Mouse (Mus musculus) urinary bladder, adult 2 months (tissue): Measurements from ENCODE around the gene Arrb1. TPM values are rescaled to one million over a fixed set of nuclear protein-coding genes. Genes with fewer than 3 reads are reported as not detected.
A peak's percentile ranks its signal among the peaks of the same experiment; 100 is the strongest.

Experiments used
- DNase-seq: peaks from one replicate; pipeline ENCODE4 v3.0.0; 2022; ENCODE audit warnings: low spot score
- polyA plus RNA-seq: library from polyadenylated mRNA; depleted of rRNA; stranded (reverse); fragments of >200 nt; gene quantifications from 2 replicates; pipeline ENCODE4 v1.2.3, GENCODE M21; 2012

The Arrb1 gene
- polyA plus RNA-seq, 1 experiment: 45.4 TPM

DNA sequence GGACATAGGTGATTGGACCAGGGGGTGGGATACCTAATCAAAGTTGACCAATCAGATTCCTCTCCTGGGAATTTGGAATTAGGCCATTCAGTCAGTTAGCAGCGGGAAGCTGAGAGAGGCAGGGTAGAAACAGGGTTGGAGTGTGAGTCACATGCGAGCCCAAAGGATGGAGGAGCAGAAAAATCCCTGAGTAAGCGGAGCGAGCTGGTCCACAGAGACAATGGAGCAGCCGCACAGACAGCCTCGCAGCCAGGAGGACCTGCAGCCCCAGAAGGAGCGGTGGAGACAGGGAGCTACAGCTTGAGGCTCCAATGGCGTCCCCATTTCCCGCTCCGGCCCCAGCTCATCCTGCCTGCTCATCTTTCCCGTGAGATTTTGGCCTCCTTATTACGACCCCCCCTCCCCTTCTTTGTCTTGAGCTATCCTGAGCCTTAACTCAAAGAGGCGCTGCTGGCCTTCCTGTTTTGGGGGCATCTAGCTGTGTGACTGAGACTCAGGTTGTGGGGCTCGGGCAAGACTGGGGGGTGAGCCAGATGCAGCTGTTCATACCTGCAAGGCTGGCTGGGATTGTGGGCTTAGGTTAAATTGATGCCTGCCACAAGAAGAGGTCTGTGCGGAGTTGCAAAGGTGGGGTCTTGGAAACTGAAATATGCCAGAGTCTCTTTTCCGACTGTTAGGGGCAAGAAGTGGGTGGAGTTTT, 44.4 kb downstream of the Arrb1 start:
- DNase-seq: no peak

DNA sequence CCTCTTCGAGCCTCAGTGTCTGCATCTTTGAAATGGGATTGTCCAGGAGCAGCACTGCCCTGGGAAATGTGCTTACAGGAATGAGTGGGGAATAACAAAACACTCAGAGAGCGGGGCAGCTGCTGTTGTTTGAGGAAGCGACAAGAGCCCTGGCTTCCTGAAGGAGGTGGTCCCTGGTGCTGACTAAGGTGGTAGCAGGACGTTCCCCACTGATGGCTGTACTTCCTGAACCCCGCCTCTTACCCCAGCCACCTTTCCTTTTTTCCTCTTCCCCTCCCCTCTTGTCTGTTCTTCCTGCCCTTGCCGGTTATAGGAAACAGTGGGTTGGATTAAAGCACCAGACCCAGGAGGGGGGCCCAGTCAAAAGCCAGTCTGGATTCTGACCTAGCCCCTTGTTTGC, 45.0 kb downstream of the Arrb1 start:
- no peak for DNase-seq

DNA sequence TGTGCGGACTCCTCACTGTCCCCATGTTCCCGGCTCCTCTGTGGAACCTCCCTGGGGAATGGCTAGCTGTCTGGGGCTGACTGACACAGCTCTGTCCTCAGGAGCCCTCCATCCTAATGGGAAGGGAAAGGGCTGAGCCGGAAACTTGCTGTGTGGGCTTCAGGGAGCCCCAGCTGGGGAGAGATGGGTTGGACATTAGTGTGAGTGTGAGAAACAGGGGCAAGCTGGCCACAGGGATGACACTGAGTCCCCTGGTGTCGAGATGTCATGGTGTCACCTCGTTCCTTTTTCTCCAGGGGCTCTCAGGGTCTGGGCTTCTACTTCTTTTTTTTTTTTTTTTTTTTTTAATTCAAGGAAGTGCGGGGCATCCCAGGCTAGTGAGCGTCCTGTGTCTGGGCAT, 47.0 kb downstream of the Arrb1 start:
- DNase-seq: no peak

DNA sequence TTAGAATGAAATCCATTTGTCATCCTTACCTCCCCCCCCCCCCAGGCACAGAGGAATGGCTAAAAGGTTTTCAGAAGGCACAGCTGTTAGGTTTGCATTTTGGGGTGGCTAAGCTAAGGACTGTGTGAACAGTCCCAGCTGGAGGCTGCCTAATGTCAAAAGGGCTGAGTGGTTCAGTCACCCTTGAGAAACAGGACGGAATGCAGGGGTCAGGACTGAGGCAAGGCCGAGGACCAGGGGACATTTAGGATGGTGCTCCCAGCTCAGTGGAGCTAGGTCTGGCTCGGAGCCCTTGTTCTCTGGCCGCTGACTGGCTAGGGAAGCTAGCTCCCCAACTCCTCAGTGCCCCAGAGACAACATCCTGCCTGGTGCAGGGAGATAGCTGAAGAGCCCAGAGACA, 47.6 kb downstream of the Arrb1 start:
- DNase-seq: no peak

DNA sequence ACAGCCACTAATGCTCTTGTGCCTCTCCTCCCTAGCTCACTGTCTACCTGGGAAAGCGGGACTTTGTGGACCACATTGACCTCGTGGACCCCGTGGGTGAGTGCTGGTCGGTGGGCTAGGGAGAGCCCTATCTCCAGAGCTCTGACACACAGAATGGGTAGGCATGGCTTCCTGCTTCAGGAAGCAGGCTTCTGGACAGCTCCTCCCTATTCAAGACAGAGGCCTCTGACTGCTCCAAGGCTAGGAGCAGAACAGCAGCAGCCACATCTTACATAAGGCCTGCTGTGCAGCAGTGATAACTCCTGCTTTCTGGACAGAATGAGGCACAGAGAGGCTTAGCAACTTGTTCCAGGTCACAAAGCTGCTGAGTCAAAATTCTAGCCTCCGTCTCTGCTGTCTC, 48.4 kb downstream of the Arrb1 start:
- no peak for DNase-seq

DNA sequence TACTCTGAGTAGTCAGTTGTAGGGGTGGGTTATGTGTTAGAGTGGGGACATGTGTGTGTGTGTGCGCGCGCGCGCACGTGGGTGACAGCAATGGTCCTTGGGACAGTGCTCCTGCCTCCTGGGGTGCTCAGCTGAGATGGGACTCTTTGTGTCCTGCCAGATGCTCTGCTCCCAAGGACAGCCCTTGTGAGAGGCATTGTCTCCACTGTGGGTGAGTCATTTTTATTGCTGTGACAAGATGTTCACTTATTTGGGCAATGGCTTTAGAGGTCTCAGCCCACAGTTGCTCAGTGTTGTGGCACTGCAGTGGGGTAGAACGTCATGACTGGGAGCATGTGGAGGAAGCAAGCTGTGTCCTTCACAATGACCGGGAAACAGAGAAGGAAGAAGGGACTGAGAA, 50.7 kb downstream of the Arrb1 start:
- DNase-seq: no peak

DNA sequence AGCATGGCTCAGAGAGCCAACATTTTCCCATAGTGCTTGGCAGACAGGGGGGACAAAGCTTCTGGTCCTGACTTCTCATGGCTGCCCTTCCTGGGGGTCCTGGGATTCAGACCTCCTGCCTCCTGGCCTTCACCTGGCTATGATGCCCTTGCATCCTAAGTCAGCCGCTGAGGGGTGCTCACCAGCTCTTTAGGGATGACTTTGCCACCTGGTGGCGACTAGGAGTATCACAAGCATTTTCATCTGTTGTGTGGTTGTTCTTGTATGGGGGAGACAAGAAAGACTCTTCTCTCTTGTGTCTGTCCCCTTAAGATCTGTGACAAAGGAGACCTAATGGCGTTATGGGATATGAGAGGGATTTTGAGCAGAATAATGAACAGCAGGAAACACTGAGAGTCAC, 54.8 kb downstream of the Arrb1 start:
- peak; percentile 38 for DNase-seq

DNA sequence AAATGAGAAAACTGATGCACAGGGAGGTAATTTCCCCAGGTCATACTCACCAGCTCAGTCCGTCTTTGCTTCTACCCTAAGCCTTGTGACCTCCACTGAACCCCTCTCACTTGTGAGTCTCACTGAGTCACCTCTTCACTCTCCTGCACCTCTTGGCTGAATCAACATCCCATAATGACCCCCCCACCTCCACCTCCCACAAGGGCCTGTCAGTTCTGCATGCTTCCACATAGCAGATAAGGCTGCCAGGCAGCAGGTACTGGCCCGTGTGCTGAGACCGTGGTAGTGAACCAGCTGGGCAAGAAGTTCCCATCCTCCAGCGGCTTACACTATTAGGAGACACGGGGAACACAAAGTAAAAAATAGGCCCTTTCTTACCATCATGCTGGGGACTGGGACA, 55.4 kb downstream of the Arrb1 start:
- DNase-seq: no peak

DNA sequence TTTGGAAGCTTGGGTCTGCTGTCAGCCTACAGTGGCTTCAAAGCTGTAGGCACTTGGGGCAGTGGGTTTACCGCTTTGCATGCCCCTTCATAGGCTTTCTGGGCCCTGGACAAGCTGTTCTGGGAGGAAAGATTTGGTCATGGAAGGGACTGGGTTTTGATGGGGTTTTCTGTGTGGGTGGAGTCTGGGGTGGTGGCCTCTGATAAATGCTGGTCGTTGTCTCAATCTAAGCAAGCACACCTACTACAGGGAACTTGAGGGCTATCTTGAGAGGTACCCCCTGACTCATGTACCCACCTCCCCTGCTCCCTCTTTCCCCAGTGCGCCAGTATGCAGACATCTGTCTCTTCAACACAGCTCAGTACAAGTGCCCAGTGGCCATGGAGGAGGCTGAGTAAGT, 57.4 kb downstream of the Arrb1 start:
- no peak for DNase-seq

DNA sequence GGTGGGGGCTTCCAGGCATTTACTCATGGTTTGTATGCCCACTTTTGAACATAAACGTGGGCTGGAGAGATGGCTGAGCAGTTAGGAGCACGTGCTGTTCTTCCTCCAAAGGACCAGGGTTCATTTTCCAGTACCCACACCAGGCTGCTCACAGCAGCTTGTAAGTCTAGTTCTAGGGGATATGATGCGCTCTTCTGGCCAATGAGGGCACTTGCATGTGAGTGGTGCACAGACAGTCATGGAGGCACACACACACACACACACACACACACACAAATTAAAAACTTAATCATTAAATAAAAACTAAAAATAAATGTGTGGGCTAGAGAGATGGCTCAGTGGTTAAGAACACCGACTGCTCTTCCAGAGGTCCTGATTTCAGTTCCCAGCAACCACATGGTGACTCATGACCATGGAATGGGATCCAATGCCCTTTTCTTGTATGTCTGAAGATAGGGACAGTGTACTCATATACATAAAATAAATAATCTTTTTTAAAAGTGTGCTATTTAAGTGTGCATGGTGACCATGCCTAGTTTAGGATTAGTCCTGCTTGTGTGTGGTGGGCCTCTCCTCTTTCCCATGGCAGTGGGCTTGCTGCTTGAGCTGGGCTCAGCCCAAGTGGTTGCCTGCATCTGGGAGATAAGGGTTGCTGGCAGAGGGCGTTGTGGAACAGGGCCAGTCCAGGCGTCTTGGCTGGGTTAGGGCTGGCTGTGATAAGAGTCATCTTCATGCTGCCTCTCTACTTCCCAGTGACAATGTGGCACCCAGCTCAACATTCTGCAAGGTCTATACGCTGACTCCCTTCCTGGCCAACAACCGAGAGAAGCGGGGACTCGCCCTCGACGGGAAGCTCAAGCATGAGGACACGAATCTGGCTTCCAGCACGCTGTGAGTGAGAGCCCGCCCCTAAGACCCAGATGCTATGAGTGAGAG, 58.9 kb downstream of the Arrb1 start:
- DNase-seq: no peak

DNA sequence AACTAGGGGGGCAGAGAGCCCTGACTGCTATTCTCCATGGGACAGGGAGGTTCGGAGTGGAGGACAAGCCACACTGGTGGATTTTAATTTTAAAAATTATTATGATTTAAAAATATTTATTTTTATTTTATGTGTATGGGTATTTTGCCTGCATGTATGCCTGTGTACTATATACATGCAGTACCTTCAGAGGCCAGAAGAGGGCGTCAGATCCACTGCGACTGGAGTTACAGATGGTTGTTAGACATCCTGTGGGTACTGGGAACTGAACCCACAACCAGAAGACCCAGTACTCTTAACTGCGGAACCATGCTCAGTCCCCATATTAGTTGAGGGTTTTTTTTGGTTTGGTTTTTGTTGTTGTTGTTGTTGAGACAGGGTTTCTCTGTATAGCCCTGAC, 63.5 kb downstream of the Arrb1 start:
- no peak for DNase-seq

DNA sequence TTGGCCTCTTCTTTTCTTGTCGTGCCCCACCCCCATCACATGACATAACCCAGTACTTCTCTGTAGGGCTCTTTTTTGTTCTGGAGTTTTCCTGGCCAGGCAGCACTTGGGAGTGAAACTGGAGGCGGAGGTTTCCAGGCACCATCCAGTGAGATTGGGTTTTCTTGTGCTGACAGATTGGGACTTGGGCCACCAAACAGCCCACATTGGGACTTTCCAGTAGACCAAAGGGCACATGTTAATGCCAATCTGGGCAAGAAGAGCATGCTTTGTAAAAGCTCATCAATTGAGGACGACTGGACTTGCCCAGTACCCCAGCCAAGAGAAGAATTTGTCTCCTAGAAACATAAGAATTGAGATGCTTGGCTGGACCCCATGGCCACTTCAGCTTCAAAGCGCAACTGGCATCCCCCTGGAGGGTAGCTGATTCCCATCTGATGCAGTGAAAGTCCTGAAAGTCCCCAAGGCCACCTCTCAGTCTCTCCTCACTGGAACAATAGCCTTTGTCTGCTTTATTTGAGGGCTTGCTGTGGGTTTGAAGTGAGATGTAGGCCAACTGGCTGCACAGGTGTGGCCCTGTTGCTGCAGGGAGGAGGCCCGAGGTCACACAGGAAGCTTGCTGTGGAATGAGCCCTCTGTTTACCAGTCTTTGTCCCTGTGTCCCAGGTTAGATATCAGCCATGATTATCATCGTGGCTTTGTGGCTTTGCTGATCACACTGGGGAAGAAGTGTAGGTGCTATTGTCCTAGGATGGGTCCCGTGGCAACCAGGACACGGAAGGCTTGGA, 68.8 kb downstream of the Arrb1 start:
- no peak for DNase-seq

DNA sequence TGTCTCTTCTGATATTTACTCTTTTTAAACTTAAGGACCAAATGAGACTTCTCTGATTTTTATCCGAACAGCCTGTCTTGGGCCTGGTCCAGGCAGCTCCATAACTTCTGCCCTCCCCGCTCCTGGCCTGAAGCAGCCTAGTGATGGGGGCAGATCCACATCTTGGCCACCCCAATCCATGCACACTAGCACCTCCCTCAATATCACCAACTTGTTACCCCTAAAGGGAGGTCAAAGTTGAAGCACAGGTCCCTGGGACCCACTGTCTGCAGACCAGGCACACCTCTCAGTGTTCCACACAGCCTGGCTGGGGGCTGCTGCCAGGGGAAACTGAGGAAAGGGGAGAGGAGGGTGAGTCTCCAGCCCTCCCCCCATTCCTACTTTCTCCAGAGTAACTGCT, 69.8 kb downstream of the Arrb1 start:
- no peak for DNase-seq

DNA sequence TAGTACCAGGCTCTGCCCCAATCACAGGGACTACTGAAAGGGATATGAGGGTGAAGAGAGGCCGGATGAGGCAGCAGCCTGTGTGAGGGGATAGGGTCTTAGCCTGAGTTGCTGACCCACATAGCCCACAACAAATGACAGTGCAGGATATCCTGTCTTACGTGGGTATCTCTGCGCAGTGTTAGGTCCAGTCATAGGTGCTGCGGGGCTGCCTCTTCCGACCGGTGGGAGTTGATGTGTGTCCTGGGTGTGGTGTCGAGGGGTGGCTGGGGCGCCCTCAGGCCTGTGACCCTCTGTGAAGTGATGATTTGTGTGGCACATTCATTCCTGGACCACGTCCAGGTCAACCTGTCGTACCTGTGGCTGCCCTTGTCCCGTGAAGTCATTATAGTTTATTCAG, 71.0 kb downstream of the Arrb1 start:
- DNase-seq: no peak

DNA sequence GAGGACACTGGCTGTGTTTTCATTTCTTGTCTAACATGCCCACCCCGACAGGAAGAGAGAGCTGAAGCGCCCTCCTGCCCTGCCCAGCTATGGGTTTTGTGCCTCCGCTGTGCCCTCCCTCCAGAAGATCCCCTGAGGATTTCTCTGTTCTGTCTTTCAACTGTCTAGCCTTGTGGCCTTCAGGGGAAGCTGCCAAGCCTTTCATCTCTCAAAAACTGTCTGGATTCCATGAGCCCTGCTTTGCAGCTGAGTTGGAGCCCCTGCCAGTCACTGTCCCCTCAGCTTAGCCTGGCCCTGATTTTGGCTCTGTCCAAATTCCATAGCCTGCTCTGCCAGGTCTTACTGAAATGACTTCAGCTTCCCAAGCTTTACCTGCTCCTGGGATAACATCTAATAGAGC, 71.5 kb downstream of the Arrb1 start:
- DNase-seq: no peak

DNA sequence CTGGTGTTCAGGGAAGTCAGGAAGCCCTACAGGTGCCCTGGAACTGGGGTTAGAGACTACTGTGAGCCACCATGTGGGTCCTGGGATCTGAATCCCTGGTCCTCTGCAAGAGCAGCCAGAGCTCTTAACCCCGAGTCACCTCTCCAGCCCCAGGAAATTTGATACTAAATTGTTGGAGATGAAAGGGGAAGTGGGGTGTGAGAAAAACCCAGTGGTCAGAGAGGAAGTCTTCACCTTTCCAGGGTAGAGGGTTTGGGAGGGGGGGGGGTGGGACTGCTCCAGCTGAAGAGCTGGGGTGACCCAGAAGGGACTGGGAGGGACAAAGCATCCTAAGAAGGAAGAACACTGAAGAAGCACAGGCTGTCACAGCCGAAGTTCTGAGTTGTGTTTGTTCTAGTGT, 72.4 kb downstream of the Arrb1 start:
- DNase-seq: no peak

DNA sequence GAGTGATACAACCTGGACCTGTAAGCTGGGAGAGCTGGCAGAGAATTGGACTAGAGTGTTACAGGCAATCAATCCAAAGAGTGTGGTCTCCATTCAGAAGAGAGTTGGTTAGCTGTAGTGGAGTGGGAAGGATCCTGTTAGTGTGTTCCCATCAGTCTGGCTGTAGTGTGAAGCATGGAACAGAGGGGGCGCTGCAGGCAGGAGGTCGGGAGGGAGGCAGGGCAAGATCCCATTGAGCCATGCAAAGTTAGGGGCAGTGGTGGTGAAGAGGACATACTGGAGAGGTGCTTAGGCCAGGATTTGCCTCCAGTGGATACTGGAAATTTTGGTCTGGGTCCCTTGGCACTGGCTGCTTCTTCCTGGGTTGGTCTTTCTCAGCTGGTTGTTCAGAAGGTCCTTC, 83.0 kb downstream of the Arrb1 start:
- no peak for DNase-seq

DNA sequence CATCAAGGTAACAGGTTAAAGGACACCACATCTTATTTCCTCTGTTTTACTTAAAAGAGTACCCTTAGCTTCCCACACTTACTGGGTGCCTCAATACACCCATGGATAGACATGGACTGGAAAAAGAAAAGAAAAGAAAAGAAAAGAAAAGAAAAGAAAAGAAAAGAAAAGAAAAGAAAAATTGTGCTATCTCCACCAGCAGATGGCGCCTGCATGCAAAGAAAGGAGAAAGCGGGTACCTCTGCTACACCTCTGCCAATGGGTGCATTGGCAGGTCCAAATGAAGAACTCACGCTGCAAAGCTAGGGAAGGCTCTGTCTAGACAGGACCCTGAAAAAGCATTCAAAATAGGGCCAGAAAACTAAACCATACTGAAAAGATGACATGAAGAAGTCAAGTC, 83.6 kb downstream of the Arrb1 start:
- no peak for DNase-seq

DNA sequence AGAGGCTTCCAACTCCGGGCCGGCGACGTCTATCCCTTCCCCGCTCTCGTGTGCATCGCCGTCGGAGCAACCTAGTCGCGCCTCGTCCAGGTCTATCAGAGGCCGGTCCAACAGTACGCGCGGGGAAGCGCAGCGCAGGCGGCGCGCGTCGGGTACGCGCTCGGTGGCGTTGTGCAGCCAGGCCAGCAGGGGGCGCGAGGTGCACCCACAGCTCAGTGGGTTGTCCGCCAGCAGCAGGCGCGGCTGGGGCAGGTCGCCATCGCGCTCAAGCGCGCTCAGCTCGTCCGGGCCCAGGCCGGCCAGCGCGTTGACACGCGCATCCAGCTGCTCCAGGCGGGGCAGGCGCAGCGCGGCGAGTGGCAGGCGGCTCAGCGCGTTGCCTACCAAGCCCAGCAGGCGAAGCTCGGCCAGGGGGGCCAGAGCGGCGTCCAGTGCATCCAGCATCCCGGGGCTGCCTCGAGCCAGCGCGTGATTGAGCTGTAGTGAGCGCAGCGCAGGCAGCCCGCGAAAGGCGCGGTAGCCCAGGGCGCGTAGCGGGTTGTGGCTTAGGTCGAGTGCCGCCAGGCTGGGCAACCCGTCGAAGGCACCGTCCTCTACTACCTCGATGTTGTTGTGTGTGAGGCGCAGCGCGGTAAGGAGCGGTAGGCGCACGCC, 90.6 kb downstream of the Arrb1 start:
- peak; percentile 83 for DNase-seq

DNA sequence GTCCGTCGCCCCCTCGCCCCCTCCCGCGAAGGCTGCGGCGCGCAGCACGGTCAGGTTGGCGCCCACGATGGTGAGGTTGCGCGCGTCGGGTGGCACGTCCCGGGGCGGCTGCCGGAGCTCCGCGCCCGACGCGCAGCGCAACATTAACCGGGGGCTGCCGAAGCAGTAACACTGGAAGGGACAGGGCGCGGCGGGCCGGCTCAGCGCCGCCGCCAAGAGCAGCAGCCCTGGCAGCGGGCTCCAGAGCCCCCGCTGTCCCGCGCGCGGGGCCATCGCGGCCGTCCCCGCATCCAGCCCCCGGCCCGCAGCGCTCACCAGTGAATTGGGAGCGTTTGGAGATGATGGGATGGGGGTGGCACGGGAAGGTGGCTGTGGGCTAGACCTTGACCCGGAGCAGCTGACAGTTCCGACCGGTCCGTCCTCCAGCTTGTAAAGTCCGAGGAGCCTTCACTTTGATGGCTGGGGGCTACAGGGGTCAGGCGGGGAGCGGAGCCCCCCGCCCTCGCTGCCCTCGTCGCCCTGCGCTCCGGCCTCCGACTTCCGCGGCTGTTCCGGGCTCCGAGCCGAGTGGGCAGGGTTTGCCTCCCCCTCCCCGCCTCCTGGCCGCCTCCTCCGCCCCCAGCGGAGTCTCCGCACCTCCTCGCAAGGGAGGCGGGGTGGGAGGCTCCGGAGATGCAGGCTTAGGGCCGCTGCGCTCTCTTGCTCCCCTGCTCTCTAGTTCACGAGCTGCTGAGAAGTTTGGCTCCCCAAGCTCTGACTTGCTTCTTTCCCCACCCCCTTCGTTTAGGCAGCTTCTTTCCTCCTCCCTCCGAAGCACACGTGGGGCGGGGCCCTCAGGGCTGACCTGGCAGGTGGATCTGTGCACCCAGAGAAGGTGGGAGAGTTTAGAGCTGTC, 91.4 kb downstream of the Arrb1 start, which contains the start of gene Tpbgl:
Gene Tpbgl, minus strand, starts transcription at position 728 of the 895 bp plus-strand sequence.
- peak; percentile 33 for DNase-seq

DNA sequence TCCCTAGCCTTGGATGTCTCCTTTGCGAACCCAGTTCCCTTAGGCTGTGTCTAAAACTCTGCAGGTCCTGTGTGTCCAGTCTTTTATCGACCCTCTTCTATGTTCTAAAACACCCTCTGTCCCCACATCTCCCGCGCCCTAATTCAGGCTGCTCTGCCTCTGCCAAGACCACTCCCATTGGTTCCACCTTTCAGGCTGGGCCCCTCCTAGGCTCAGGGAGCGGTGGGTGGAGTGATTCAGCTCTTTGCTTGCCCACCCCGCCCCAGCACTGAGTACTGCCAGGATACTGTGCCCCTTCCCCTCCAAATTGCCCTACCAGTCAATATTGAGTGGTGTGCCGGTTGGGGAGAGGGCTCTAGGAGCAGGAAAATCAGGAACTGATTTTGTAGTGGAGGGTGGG, 92.1 kb downstream of the Arrb1 start:
- DNase-seq: no peak
